In genomic region chr6:28819509-28820358, GRCm38 (mm10) we compare ENCODE assay signal across 11 mouse cellular contexts. TPM values are rescaled to one million over a fixed set of nuclear protein-coding genes. Genes with fewer than 3 reads are reported as not detected.
A peak's percentile ranks its signal among the peaks of the same experiment; 100 is the strongest.
DNase-seq lines count a peak whose midpoint lies in the region; ATAC-seq and TF ChIP-seq lines count a peak whose summit lies in the region.
"Had no signal": no experiment of that assay in that cellular context is flagged by ENCODE, and none has a peak within 500 bp of the region (broad histone marks: within the 10 kb centered on the region; RNA-seq: fewer than 3 reads in every experiment).

No protein-coding gene starts in this region.

- ATAC-seq in forebrain, embryonic 16.5 days: peak; percentile 15; the same call in 1 of the 2 replicates
- no peak for ATAC-seq in forebrain, embryonic 13.5 days
- ATAC-seq in lung, embryonic 16.5 days (ENCODE audit: low read depth): peak; percentile 38; the same call in 1 of the 2 replicates
- 0 out of 2 replicates have a peak, but pooled peaks have one; percentile 6 for ATAC-seq in embryonic facial prominence, embryonic 15.5 days (ENCODE audit: insufficient number of reproducible peaks, low FRiP score, low TSS enrichment, low read depth)
- ATAC-seq in midbrain, postnatal 0 days (ENCODE audit: low FRiP score): peak; percentile 20; the same call in 1 of the 2 replicates
- ATAC-seq: liver, postnatal 0 days had no signal

- no peaks in the 10 kb centered on the region for H3K27me3 ChIP-seq in forebrain, embryonic 16.5 days (replicated peaks; ENCODE audit: control insufficient read depth, insufficient read depth, low read length)
- no peaks in the 10 kb centered on the region for H3K27me3 ChIP-seq in forebrain, embryonic 13.5 days
- no peaks in the 10 kb centered on the region for H3K27me3 ChIP-seq in lung, embryonic 16.5 days (ENCODE audit: control insufficient read depth, insufficient read depth, low read depth, low read length)
- no peaks in the 10 kb centered on the region for H3K27me3 ChIP-seq in embryonic facial prominence, embryonic 15.5 days
- H3K27me3 ChIP-seq in midbrain, postnatal 0 days (ENCODE audit: insufficient read depth, low read length): no peaks in the 10 kb centered on the region
- H3K27me3 ChIP-seq: heart, embryonic 12.5 days had no signal

- H3K9ac ChIP-seq in forebrain, embryonic 16.5 days (replicated peaks; ENCODE audit: low read depth, low read length): no peak overlapping the region
- no peak overlapping the region for H3K9ac ChIP-seq in forebrain, embryonic 13.5 days
- no peak overlapping the region for H3K9ac ChIP-seq in lung, embryonic 16.5 days (ENCODE audit: low read length)
- no peak overlapping the region for H3K9ac ChIP-seq in embryonic facial prominence, embryonic 15.5 days
- H3K9ac ChIP-seq in midbrain, postnatal 0 days (replicated peaks; ENCODE audit: low read length, poor library complexity, severe bottlenecking): no peak overlapping the region
- H3K9ac ChIP-seq: heart, embryonic 12.5 days; liver, postnatal 0 days had no signal

- WGBS in forebrain, embryonic 16.5 days: 56% methylated on average over 13 of the region's 13 CpGs
- 65% methylated on average over 13 of the region's 13 CpGs for WGBS in forebrain, embryonic 13.5 days
- WGBS in lung, embryonic 16.5 days: 62% methylated on average over 13 of the region's 13 CpGs
- WGBS in embryonic facial prominence, embryonic 15.5 days: 58% methylated on average over 13 of the region's 13 CpGs
- WGBS in midbrain, postnatal 0 days: 64% methylated on average over 13 of the region's 13 CpGs

- H3K4me3 ChIP-seq in forebrain, embryonic 16.5 days (replicated peaks; ENCODE audit: low read length): no peak overlapping the region
- no peak overlapping the region for H3K4me3 ChIP-seq in forebrain, embryonic 13.5 days
- no peak overlapping the region for H3K4me3 ChIP-seq in lung, embryonic 16.5 days (ENCODE audit: low read length)
- no peak overlapping the region for H3K4me3 ChIP-seq in embryonic facial prominence, embryonic 15.5 days (replicated peaks)
- H3K4me3 ChIP-seq in midbrain, postnatal 0 days (ENCODE audit: low read depth, low read length): no peak overlapping the region
- H3K4me3 ChIP-seq: heart, embryonic 12.5 days had no signal

- TF ChIP-seq CTCF in midbrain, postnatal 0 days (IDR thresholded peaks at IDR 0.05): no peak

- peaks cover 20% of the 10 kb centered on the region for H3K4me1 ChIP-seq in forebrain, embryonic 16.5 days (replicated peaks; ENCODE audit: control insufficient read depth, insufficient read depth, low read length)
- peaks cover 24% of the 10 kb centered on the region for H3K4me1 ChIP-seq in forebrain, embryonic 13.5 days
- peaks cover 5% of the 10 kb centered on the region; the same call in 1 of the 2 replicates for H3K4me1 ChIP-seq in lung, embryonic 16.5 days (replicated peaks; ENCODE audit: control insufficient read depth, insufficient read depth, low read length)
- peaks cover 26% of the 10 kb centered on the region for H3K4me1 ChIP-seq in embryonic facial prominence, embryonic 15.5 days
- H3K4me1 ChIP-seq in midbrain, postnatal 0 days (ENCODE audit: insufficient read depth, low read length): 0 out of 2 replicates have a peak, but pooled peaks cover 2% of the 10 kb centered on the region

- no peak for DNase-seq in lung, postnatal 14 days
- peak; percentile 65 for DNase-seq in midbrain, postnatal 0 days (ENCODE audit: low spot score)
- DNase-seq in spleen, postnatal 14 days (ENCODE audit: low spot score in 2 of 2): no peak
- DNase-seq: layer of hippocampus, adult 9-11 months; liver, postnatal 0 days; thymus, postnatal 36 days had no signal

- H3K27ac ChIP-seq in forebrain, embryonic 16.5 days (ENCODE audit: low read length): no peak overlapping the region
- H3K27ac ChIP-seq in forebrain, embryonic 13.5 days: no peak overlapping the region
- no peak overlapping the region for H3K27ac ChIP-seq in lung, embryonic 16.5 days (ENCODE audit: low read length)
- H3K27ac ChIP-seq in embryonic facial prominence, embryonic 15.5 days (replicated peaks): no peak overlapping the region
- no peak overlapping the region for H3K27ac ChIP-seq in midbrain, postnatal 0 days (ENCODE audit: low read depth, low read length)

- H3K9me3 ChIP-seq in forebrain, embryonic 16.5 days (ENCODE audit: control insufficient read depth, low read length): no peaks in the 10 kb centered on the region
- H3K9me3 ChIP-seq in forebrain, embryonic 13.5 days (replicated peaks): no peaks in the 10 kb centered on the region
- no peaks in the 10 kb centered on the region for H3K9me3 ChIP-seq in lung, embryonic 16.5 days (ENCODE audit: control insufficient read depth, low read length)
- H3K9me3 ChIP-seq in embryonic facial prominence, embryonic 15.5 days (replicated peaks): no peaks in the 10 kb centered on the region
- no peaks in the 10 kb centered on the region for H3K9me3 ChIP-seq in midbrain, postnatal 0 days (ENCODE audit: low read length)
- H3K9me3 ChIP-seq: heart, embryonic 12.5 days had no signal

- no peak overlapping the region for H3K4me2 ChIP-seq in forebrain, embryonic 16.5 days (ENCODE audit: low read length)
- H3K4me2 ChIP-seq in forebrain, embryonic 13.5 days: no peak overlapping the region
- H3K4me2 ChIP-seq in lung, embryonic 16.5 days (ENCODE audit: low read depth, low read length): no peak overlapping the region
- H3K4me2 ChIP-seq in embryonic facial prominence, embryonic 15.5 days (replicated peaks): no peak overlapping the region
- H3K4me2 ChIP-seq in midbrain, postnatal 0 days (ENCODE audit: low read depth, low read length, poor library complexity, severe bottlenecking): no peak overlapping the region
- H3K4me2 ChIP-seq: heart, embryonic 12.5 days had no signal

- H3K36me3 ChIP-seq in forebrain, embryonic 16.5 days (ENCODE audit: control insufficient read depth, insufficient read depth): peaks cover 6% of the 10 kb centered on the region; the same call in 1 of the 2 replicates
- H3K36me3 ChIP-seq in forebrain, embryonic 13.5 days (ENCODE audit: poor library complexity, severe bottlenecking): peaks cover 35% of the 10 kb centered on the region
- H3K36me3 ChIP-seq in lung, embryonic 16.5 days (ENCODE audit: control insufficient read depth, insufficient read depth, low read length): no peaks in the 10 kb centered on the region
- no peaks in the 10 kb centered on the region for H3K36me3 ChIP-seq in embryonic facial prominence, embryonic 15.5 days
- H3K36me3 ChIP-seq in midbrain, postnatal 0 days (ENCODE audit: insufficient read depth, low read length): peaks cover 34% of the 10 kb centered on the region
- H3K36me3 ChIP-seq: heart, embryonic 12.5 days had no signal

RNA-seq across cellular contexts. Expression of gene Lrrc4, which starts 11.8 kb away (rescaled TPM):
- 7.4 and 8.4 TPM in 2 replicates for polyA plus RNA-seq in forebrain, embryonic 16.5 days (2015; fragmentation: Nextera tagmentation; extraction: Ambion mirVana)
- 3.8 and 4.3 TPM in 2 replicates for polyA plus RNA-seq in forebrain, embryonic 13.5 days (2015; fragmentation: Nextera tagmentation; extraction: Ambion mirVana)
- 0.19 and 0.45 TPM in 2 replicates for polyA plus RNA-seq in lung, embryonic 16.5 days (2015; fragmentation: Nextera tagmentation; extraction: Ambion mirVana)
- polyA plus RNA-seq in embryonic facial prominence, embryonic 15.5 days (2015; fragmentation: Nextera tagmentation; extraction: Ambion mirVana): 1.2 and 1.5 TPM in 2 replicates
- 45.0 and 61.2 TPM in 2 replicates for total RNA-seq in midbrain, postnatal 0 days (2014; rRNA removed)
- polyA plus RNA-seq in midbrain, postnatal 0 days (2015; fragmentation: Nextera tagmentation; extraction: Ambion mirVana): 5.8 and 5.9 TPM in 2 replicates
